Mouse (Mus musculus) cerebellum, adult 11 months (tissue): ENCODE measurements around the gene Gse1.

Source experiments
- DNase-seq: peaks from one replicate; pipeline ENCODE4 v3.0.0; 2022

Gse1 gene

DNA sequence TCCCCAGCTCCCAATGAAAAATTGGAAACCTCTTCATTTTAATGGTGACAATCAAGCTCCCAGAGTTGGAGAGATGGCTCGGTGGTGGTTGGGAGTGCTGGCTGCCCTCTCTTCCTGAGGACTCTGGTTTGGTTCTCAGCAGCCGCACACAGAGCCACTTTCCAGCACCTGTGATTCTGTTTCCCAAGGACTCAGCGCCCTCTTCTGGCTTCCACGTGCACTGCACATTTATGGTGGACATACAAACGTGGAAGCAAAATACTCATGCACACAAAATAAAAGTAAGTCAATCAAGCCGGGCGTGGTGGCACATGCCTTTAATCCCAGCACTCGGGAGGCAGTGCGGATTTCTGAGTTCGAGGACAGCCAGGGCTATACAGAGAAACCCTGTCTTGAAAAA, 16.3 kb downstream of the Gse1 start:
- DNase-seq: no peak

DNA sequence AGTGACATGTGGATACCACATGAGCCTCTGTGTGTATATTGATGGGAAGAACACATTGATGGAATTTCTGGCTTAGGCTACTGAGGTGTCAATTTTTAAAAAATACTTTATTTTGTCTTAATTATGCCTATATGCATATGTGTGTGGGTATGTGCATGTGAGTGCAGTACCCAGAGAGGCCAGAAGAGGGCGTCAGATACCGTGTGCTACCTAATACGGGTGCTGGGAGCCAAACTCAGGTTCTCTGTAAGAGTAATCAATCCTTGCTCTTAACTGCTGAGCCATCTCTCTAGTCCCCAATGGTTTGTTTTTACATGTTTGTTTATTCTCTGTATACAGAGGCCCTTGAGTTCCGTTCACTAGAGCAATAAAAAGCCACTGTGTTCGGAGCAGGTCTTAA, 19.4 kb downstream of the Gse1 start:
- no peak for DNase-seq

DNA sequence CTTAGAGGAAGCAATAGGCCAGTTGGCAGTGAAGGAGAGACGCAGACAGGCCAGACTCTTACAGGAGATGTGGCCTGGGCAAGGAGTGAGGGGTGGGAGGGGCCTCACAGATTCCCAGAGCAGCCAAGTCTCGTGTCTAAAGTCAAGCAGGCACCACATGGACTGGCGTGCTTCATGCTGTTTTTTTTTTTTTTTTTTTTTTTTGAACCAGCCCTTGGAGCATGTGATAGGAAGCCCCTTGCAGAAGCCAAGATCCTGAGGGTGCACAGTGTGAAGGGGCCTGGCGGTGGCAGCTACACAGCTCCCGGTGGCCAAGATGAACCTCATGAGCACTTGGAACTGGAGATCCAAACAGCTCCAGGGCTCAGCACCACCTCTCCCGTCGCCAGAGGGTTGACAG, 19.8 kb downstream of the Gse1 start:
- no peak for DNase-seq

DNA sequence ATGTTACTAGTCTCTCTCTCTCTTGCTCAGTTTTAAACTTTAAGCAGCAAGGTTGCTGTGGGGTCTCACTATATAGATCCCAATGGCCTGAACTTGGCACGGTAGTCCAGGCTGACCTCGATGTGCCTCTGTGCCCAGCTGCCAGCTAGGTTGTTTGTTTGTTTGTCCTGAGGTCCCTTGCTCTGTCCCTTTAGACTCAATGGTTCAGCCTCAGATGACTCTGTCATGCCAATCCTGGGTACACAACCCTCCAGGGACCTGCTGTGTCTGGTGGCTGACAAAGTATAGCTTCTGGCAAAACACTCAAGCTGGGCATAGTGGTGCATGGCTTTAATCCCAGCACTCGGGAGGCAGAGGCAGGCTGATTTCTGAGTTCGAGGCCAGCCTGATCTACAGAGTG, 20.2 kb downstream of the Gse1 start:
- DNase-seq: no peak

DNA sequence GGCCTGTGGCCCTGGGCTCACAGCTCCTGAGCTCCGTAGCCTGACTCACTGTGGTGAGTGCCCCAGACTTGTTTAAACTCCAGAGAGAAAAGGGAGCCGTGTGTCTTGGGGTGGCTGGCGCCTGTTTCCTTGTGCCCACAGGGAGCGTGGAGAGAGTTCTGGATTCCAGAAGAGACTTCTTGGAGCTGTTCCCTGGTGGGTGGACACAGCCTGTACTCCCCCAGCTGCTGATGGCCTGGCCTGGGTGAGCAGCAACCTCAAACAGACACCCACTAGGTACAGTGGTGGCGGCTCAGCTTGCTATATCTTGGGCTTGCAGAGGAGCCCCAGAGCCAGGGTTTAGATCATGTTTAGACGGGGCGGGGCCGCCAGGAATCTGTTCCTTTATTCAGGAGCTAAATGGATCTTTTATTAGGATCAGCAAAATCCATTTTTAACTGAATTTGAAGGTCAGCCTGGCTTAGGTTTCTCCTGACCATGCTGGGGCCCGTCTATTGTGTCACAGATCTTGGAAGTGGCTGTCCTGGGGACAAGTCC, 21.6 kb downstream of the Gse1 start:
- DNase-seq: no peak

DNA sequence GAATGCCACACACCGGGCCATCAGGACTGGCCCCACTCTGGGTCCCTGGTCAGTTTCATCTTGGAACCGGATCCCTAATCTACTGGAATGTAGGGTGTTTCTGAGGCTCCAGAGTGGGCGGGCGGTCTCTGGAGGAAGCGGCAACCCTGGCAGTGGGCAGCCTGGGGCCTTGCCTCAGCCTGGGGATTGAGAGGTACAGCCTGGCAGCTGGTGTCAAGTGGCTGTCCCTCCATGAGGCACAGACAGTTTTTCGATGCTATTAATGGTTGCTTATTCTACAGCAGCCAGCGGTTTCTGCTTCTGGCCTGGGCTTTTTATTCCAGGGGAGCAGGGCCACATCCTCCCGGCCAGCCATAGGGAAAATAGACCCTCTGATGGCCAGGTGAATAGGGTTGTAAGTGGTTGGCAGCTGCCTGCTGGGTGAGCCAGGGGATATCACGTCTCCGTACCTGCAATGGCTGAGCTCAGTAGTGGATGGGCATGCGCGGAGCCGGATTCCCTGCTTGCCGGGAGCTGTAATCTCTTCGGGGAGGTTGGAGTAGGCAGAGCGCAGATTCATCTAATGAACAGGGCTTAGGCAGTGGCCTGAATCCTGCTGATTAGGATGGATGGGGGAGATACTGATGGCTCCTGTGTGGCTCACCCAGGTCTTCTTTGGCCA, 22.6 kb downstream of the Gse1 start:
- DNase-seq: no peak

DNA sequence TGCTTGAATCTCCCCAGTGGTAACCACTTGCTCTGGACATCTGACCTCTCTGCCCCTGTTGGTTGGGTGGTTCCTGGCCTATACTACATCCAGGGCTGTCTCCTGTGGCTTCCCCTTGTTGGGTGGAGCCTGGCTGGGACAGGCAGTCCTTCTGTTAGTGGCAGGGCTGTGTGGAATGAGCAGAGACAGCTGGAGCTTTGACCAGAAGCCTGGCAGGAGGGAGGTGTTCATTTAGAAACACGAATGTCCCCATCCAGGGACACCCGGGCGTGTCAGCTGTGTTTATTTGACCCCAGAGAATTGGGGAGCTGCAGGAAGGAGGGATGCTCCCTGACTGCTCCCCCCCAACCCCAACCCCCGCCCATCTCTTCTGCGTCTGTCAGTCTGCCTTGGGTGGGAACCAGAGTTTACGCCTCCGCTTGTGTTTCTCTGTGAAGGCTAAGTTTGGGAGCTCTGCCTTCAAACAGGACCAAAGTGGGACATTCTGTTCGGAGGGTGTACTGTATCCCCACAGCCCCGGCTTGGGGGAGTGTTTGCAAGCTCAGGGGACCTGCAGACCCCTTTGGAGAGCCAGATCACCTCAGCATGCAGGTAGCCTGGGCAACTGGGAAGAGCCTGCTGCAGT, 23.3 kb downstream of the Gse1 start:
- no peak for DNase-seq

DNA sequence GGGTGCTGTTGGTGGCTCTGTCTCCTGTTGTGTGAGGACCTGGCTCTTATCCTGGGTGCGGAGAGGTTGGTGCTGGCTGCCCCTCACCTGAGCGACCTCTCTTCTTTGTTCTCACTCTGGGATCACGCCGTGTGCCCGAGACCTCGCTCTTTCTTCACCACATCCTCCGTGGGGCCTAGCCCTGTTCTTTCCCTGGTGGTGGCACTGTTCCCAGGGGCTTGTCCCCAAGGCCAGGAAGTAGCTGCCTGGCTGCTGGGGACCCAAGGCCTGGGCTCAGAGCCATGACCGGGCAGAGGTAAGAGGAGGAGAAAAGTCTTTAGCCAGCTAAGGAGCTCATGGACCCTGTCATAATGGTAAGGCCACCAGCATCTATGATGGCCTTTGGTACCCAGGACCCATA, 25.4 kb downstream of the Gse1 start:
- DNase-seq: no peak

DNA sequence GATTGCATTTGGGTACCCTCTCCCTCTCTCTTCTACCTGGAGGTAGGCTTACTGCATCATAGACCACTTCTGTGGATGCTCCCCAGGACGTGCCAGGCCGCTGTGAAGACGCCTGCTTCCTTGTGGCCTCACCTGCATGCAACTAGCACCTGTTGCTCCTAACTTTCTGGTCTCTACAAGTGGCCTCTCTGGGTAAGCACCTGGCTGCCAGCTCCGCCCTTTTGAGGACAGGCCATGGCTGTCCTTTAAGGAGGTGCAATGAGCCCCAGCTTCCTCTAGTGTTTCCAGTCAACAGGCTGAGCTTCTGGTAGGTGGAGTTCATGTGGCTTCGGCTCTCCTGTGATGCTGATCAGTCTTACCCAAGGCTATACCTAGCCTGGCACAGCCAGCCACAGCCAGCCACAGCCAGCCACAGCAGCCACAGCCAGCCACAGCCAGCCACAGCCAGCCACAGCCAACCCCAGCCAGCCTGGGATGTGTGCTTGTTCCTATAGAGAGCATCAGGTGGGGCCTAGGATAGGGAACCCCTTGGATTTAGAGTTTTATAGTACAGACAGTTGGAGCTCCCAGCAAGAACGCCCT, 27.2 kb downstream of the Gse1 start:
- DNase-seq: no peak

DNA sequence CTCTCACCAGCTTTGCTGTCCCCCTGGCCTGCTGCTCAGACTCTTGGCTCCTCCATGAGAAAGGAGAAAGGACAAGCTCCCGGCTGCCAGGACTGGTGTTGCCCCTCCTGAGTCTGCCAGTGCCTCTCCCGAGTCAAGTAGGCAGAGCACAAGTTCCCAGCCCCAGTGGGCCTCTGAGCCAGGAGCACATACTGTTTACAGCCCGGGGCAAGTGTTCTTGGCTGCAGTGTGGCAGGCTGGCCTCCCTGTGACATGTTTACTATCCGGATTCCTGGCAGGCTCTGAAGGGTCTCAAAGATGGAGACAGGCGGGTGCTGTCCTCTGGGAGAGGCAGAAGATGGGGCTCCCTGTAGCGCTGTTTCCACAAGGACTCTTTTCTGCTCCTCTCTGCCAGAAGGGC, 28.7 kb downstream of the Gse1 start:
- no peak for DNase-seq

DNA sequence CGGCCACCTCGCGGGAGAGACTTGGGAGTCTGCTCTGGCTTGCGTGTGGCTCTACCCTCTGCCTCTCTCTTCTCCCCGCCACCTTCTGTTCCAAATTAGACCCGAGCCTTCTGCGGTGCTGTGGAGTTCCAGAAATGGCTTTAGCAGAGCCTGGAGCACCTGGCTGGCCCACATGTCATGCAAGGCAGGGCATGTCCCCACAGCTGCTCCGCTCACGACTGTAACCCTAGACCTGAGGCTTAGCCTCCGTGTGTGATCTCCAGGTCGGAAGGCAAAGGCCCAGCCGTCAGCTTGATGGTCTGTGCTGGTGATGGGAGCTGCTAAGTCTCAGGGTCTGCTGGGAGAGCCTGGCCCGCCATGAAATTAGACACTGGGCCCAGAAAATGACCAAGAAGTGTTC, 30.9 kb downstream of the Gse1 start:
- DNase-seq: no peak

DNA sequence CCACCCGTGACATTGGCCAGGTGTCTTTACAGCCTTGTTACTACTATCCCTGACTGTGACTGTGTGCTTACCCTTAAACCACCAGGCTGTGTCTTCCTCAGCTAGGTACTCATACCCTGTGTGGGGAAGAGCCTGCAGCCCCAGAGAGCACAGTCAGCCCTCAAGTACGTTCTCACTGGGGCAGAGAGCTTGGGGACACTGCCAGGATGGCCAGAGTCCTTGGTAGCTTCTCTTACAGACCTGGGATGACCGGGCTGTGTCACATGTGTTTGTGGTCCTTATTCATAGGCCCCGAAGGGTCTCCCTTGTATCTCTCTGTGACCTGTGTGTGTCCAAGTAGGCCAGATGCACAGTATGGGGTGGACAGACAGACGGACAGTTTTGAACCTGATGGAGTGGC, 32.4 kb downstream of the Gse1 start:
- no peak for DNase-seq

DNA sequence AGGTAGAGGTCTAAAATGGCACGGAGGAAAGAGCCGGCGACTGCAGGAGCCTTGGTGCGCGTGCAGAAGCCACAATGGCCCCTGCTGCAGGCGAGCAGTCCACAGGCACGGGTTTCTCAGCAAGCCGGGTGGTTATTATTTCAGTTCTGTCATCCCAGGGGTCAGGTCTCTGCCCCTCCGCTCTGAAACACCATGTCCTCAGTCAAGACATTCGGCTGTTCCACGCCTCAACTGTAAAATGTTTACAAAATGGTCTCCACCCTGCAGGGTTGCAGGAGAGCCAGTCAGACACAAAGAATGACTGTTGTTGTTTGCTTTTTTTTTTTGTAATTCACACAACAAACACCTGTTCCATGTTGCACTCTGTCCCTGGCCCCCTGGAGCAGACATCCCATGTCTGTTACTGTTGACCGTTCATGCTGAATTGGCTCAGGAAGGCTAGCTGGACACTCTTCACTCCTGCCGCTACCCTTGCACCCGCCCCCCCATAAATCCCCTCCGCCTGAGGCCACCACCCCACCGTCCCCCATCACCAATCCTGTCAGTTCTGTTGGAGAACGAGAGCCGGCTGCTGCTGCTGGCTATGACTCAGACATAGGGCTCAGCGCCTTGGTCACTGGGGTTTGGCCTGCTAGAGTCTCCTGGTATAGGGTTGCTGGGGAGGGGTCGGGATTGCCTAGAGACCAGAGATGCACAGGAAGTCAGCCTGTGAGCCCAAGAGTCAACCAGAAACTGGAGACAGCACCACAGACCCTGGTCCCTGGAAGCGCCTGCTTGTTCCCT, 33.3 kb downstream of the Gse1 start:
- no peak for DNase-seq

DNA sequence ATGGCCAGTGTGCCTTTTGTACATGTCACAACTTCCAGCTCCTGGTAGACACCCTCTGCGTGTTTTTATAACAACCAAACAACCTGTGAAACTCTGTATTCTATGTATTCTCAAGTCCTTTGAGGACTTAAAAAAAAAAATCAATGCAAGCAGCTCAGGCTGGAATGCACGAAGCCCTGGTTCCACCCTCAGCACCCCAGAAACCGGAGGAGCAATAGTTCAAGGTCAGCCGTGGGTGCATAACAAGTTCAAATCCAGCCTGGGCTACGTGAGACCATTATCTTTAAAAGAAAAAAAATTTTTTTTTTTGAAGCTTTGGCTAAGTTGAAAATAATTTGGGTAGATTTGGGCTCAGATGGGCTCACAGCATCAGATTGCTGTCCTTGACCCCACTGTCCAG, 35.6 kb downstream of the Gse1 start:
- no peak for DNase-seq

DNA sequence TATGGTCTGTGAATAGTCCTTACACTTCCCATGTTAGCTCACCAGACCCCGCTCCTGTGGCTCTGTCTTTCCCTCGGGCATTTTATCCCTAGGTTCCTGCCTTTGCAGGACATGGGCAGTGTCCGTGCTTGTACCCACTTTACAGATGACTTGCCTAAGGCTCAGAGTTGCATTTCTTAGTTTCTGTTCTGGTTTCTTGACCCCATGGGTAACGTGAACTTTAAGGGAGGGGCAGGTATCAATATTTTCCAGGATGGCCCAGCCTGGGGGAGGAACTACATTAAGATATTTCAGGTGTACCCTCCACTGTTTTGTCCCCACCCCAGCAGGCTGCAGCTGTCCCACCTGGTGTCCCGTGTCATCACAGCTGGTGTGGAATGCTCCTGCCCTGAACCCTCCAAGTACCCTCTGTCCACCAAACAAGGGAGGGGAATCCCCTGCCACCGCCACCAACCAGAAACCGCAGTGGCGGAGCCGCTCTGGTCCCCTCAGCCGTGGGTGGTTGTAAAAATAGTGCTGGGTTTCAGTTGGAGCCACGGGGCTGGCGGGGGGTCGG, 36.2 kb downstream of the Gse1 start:
- no peak for DNase-seq

DNA sequence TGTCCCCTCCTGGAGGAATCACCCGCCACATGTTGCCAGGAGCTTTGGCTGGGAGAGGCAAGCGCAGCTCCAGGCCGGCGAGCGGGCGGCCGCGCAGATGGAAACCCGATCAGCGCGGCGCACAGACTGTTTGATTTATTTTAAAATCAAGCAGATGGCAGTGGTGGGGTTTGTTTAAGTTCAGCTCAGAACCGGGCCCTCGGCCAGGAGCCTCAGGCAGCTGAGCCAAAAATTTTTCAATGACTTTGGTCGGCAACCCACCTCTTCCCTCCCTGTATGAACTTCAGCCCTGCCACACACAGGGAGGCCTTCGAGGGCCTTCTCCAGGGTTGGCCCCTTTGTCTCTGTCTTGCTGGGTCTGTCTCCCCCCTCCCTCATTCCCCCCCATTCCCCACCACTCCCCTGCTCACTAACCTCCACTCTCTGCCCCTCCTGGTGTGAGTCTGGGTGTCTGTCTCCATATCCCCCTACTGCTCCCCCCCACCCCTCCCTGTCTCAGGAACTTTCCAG, 36.7 kb downstream of the Gse1 start:
- DNase-seq: peak; percentile 58

DNA sequence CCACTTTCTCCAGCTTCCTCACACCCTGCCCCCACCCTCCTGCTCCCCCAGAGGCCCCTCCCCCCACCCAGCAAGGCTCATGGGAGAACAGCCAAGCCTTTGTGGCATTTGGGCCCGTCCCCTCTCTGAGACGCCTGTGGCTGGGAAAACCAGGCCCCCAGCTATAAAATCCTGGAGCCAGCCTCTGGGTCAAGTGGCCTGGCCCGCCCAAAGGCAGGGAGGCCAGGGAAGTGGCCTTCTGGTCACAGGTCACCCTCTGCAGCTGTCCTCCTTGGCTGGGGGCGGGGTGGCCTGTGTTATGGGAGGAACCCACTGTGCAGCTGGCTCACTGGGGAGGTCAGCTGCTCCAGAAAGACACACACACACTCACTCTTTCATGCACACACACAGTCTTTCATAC, 37.2 kb downstream of the Gse1 start:
- no peak for DNase-seq

DNA sequence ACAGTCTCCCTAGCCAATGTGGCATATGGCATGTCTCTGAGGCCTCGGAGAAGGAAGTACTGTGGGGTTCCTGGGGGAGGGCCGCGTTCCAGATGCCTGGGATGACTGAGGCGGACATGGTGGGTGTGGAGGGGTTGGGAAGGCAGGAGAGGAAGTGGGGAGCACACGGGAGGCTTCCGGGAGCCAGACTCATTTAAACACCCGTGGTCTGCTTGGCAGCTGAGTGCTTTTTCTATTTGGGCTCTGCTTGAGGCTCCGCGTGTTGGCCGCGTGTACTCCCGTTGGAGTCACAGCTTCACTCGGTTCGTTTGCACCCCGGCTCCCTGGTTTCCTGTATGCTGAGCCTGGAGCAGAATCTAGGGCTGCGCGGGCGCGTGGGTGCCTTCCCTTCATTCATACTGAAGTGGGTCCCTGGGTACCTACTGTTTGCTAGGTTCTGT, 40.3 kb downstream of the Gse1 start:
- no peak for DNase-seq

DNA sequence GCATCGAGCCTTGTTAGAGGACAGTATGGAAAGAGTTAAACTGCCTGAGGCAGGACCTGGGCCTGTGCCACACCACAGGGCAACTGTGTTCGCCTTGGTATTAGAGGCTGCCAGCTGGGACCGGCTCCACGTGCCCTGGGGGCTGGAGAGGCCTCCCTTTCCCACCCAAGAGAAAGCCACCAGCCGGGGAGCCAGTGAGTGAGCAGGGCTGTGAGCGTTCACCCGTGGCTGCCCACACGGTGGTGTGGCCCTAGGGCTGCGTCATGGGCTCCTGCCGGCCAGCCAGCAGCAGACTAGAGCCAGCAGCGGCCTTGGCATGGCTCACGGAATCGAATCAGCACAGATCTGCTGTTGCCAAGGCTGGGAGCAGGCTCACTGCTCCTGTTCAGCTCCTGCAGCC, 42.2 kb downstream of the Gse1 start:
- DNase-seq: peak; percentile 58

DNA sequence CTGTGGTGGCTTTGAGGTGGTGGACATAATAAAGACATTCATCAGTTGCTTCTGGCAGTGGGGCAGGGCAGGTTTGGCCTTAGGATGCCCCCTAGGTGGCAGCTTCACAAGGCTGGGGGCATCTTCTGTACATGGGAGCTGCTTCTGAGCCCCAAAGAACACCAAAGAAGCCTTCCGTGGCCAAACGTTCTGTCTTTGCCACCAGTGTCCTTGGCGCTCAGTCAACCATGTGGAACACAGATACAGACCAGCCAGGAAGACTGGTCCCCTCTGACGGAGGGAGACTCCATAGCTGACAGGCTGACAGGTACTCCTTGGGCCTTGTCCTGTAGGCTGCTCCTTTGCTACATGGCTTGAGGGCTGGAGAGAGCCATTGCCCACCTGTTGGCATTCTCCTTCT, 45.2 kb downstream of the Gse1 start:
- DNase-seq: no peak

DNA sequence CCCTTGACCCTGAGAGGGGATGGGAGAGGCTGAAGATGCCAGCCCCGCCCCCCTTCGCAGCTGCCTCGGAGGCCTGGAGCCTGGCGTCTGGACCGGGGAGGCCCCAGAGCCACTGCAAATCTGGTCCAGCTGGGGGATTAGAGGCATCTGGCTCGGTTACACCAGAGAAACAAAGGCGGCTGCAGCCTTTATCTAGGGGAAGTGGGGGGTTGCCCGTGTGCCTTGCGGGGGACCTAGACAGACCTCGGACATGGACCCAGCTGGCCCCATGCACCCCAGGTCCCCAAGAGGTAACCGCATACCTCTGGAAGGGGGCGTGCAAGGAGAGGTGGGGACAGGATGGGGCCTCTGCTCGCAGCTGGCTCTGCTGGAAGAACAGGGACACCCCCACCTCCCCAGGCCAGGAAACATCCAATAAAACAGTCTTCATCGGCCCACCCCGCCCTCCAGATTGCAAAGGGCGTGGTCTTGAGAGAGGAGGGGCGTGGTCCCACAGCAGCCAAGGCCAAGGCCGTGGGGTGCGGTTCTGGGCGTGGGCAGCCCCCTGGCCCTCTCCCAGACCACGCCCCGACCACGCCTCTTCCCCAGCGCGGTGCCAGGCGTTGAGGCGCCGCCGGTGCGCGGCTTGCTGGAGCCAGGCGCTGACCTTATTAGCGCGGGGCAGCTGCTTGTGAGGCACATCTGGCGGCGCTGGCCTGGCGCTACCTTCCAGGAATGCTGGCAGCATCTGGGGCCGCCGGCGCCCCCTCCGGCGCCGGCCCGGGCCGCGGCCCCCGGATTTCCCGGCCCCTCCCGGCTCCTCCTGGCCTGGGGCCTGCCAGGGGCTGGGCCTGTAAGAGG, 48.0 kb downstream of the Gse1 start:
- no peak for DNase-seq

DNA sequence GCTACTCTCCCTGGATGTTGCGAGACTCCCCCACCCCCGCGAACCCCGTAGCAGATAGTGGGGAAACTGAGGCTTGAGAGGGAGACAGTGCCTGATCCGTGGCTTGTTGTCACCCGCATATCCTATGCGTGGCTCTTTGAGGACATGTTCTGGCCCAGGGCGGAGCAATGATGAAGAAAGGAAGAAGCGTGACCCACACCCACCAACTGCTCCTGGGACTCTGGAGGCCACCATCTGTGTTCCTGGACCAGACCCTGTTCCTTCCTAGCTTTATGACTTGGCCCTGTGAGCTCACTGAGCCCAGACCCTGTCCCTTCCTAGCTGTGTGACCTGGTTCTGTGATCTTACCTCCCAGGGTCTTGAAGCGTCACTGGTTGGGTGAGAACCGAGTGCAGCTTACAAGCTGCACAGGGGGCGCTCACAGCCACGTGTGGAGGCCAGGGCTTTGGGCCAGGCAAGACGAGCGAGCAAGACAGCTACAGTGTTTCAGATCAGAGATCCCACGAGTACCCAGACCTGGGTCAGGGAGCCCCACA, 48.7 kb downstream of the Gse1 start:
- DNase-seq: no peak
